Mouse (Mus musculus): ENCODE data around the gene Vac14.

DNA sequence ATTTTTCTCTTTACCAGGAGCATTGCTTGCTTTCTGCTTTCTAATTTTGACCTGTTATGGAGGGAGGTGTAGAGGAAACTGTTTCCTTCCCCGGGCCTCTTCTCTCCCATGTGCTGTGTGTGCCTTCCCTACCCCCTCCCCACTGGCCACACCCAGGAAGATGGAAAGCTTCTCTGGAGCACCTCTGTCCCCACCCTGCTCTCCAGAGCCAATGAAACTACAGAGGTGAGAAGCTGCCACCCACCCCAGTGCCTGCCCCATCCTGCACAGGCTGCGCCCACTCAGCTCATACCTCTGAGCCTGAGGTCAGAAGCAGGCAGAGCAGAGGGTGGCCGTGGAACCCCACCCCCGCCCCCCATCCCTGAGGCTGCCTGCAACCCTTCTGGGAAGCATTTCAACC, 136.3 kb downstream of the Vac14 start:
- no peak for TF ChIP-seq MAFK (IDR thresholded peaks at IDR 0.05; ENCODE audit: insufficient read depth, low read depth, low read length)
- TF ChIP-seq HCFC1 (IDR thresholded peaks at IDR 0.05; ENCODE audit: borderline replicate concordance, insufficient read depth, low read length) = no peak
